Mouse (Mus musculus): ENCODE measurements around the gene Dennd1b. TPM values are rescaled to one million over a fixed set of nuclear protein-coding genes. Genes with fewer than 3 reads are reported as not detected.

Dennd1b gene
- polyA plus RNA-seq, 1 experiment = 6.1 TPM

- no peak for TF ChIP-seq POLR2A (IDR thresholded peaks at IDR 0.05; ENCODE audit: low read depth, low read length)
- TF ChIP-seq CTCF (conservative IDR thresholded peaks at IDR 0.05; ENCODE audit: insufficient read depth, insufficient read length, low read depth, low read length) = peak; percentile 37
- 35% methylated on average over 5 of the region's 5 CpGs for WGBS
- Histone ChIP-seq H3K4me1 (ENCODE audit: control insufficient read depth, insufficient read depth, low read length) (no peaks in the 10 kb centered on the region), H3K27ac (ENCODE audit: insufficient read depth, low read depth, low read length) (no peak overlapping the region), H3K27me3 (replicated peaks; ENCODE audit: control insufficient read depth, insufficient read depth, low read length) (no peaks in the 10 kb centered on the region), H3K4me3 (ENCODE audit: insufficient read depth, low read depth, low read length) (no peak overlapping the region), H3K36me3 (ENCODE audit: control insufficient read depth, insufficient read depth, low read length) (no peaks in the 10 kb centered on the region)
- peak; percentile 37 for DNase-seq
Observed at GRCm38 (mm10) chr1:139162814-139163213, 199.6 kb downstream of the Dennd1b start.

- Histone ChIP-seq H3K27ac (ENCODE audit: insufficient read depth, low read depth, low read length) (no peak overlapping the region), H3K4me1 (ENCODE audit: control insufficient read depth, insufficient read depth, low read length) (no peaks in the 10 kb centered on the region), H3K36me3 (ENCODE audit: control insufficient read depth, insufficient read depth, low read length) (peaks cover 3% of the 10 kb centered on the region; the same call in 1 of the 2 replicates), H3K27me3 (replicated peaks; ENCODE audit: control insufficient read depth, insufficient read depth, low read length) (no peaks in the 10 kb centered on the region), H3K4me3 (ENCODE audit: insufficient read depth, low read depth, low read length) (no peak overlapping the region)
- TF ChIP-seq POLR2A (IDR thresholded peaks at IDR 0.05; ENCODE audit: low read depth, low read length) (no peak), CTCF (conservative IDR thresholded peaks at IDR 0.05; ENCODE audit: insufficient read depth, insufficient read length, low read depth, low read length) (no peak)
- 80% methylated on average over 3 of the region's 3 CpGs for WGBS
- no peak for DNase-seq
Observed at GRCm38 (mm10) chr1:139174058-139174832, 211.0 kb downstream of the Dennd1b start.

DNA sequence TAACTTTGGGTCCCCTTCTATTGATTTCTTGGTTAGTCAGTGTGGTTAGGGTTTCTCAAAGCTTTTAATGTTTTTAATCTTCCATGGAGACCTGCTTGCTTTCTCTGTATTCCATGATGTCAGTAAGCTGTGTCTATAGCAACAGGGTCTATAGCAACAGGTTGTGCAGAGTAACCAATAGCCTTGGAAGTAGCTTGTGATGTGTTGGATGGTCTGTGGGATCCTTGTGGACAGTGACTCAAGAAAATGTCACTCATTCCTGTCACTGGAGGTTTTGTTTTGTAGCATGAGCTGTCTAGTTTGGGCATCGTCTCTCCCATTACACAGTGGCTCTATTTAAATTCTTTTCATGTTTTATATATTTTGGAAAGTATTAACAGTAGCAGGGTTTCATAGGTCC, 216.5 kb downstream of the Dennd1b start:
- Histone ChIP-seq H3K27me3 (replicated peaks; ENCODE audit: control insufficient read depth, insufficient read depth, low read length) (no peaks in the 10 kb centered on the region), H3K4me1 (ENCODE audit: control insufficient read depth, insufficient read depth, low read length) (no peaks in the 10 kb centered on the region), H3K36me3 (ENCODE audit: control insufficient read depth, insufficient read depth, low read length) (no peaks in the 10 kb centered on the region), H3K4me3 (ENCODE audit: insufficient read depth, low read depth, low read length) (no peak overlapping the region), H3K27ac (ENCODE audit: insufficient read depth, low read depth, low read length) (no peak overlapping the region)
- 94% methylated on average over 1 of the region's 1 CpGs for WGBS
- no peak for DNase-seq
- no peak for TF ChIP-seq CTCF (conservative IDR thresholded peaks at IDR 0.05; ENCODE audit: insufficient read depth, insufficient read length, low read depth, low read length)
- no peak for TF ChIP-seq POLR2A (IDR thresholded peaks at IDR 0.05; ENCODE audit: low read depth, low read length)

- Histone ChIP-seq H3K36me3 (ENCODE audit: control insufficient read depth, insufficient read depth, low read length) (no peaks in the 10 kb centered on the region), H3K27me3 (replicated peaks; ENCODE audit: control insufficient read depth, insufficient read depth, low read length) (no peaks in the 10 kb centered on the region), H3K4me3 (ENCODE audit: insufficient read depth, low read depth, low read length) (no peak overlapping the region), H3K27ac (ENCODE audit: insufficient read depth, low read depth, low read length) (no peak overlapping the region), H3K4me1 (ENCODE audit: control insufficient read depth, insufficient read depth, low read length) (no peaks in the 10 kb centered on the region)
- no peak for DNase-seq
- TF ChIP-seq CTCF (conservative IDR thresholded peaks at IDR 0.05; ENCODE audit: insufficient read depth, insufficient read length, low read depth, low read length) = no peak
- TF ChIP-seq POLR2A (IDR thresholded peaks at IDR 0.05; ENCODE audit: low read depth, low read length) = no peak
- 77% methylated on average over 6 of the region's 6 CpGs for WGBS
Observed at GRCm38 (mm10) chr1:139180481-139181149, 217.4 kb downstream of the Dennd1b start.

GRCm38 (mm10) chr1:139192635-139193034, 229.4 kb downstream of the Dennd1b start:
- TF ChIP-seq CTCF (conservative IDR thresholded peaks at IDR 0.05; ENCODE audit: insufficient read depth, insufficient read length, low read depth, low read length) = no peak
- no peak for TF ChIP-seq POLR2A (IDR thresholded peaks at IDR 0.05; ENCODE audit: low read depth, low read length)
- Histone ChIP-seq H3K4me3 (ENCODE audit: insufficient read depth, low read depth, low read length) (no peak overlapping the region), H3K27ac (ENCODE audit: insufficient read depth, low read depth, low read length) (no peak overlapping the region), H3K4me1 (ENCODE audit: control insufficient read depth, insufficient read depth, low read length) (no peaks in the 10 kb centered on the region), H3K27me3 (replicated peaks; ENCODE audit: control insufficient read depth, insufficient read depth, low read length) (no peaks in the 10 kb centered on the region), H3K36me3 (ENCODE audit: control insufficient read depth, insufficient read depth, low read length) (no peaks in the 10 kb centered on the region)
- no peak for DNase-seq
- 87% methylated on average over 3 of the region's 3 CpGs for WGBS

GRCm38 (mm10) chr1:139194011-139194410, 230.8 kb downstream of the Dennd1b start:
- TF ChIP-seq POLR2A (IDR thresholded peaks at IDR 0.05; ENCODE audit: low read depth, low read length) = no peak
- no peak for TF ChIP-seq CTCF (conservative IDR thresholded peaks at IDR 0.05; ENCODE audit: insufficient read depth, insufficient read length, low read depth, low read length)
- Histone ChIP-seq H3K36me3 (ENCODE audit: control insufficient read depth, insufficient read depth, low read length) (no peaks in the 10 kb centered on the region), H3K4me3 (ENCODE audit: insufficient read depth, low read depth, low read length) (no peak overlapping the region), H3K4me1 (ENCODE audit: control insufficient read depth, insufficient read depth, low read length) (no peaks in the 10 kb centered on the region), H3K27ac (ENCODE audit: insufficient read depth, low read depth, low read length) (no peak overlapping the region), H3K27me3 (replicated peaks; ENCODE audit: control insufficient read depth, insufficient read depth, low read length) (no peaks in the 10 kb centered on the region)
- 72% methylated on average over 2 of the region's 2 CpGs for WGBS
- DNase-seq = no peak

DNA sequence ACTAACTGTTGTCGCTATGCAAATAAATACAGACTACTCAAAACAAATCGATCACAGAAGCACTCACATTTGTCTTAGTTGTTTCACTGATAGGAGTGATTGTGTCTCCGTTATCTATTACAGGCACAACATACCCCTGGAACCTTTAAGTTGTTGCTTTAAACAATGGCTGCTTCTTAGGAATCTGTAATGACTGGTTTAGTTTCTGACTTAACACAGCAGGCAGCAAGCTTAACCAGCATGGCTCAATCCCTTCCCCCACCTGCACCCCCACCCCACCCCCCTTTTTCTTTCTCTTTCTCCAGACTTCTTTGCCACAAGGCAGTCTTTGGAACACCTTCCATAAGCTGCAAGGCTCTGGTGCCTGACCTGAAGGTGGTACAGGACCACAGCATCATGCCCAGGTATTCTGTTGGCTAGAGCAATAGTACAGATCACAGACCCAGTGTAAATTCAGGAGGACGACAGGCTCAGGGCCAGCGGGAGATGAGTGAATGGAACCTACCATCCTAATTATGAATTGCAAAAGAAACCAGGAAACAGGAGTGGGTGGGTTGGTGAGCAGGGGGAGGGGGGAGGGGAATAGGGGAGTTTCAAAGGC, 231.3 kb downstream of the Dennd1b start:
- DNase-seq = no peak
- Histone ChIP-seq H3K27me3 (replicated peaks; ENCODE audit: control insufficient read depth, insufficient read depth, low read length) (no peaks in the 10 kb centered on the region), H3K36me3 (ENCODE audit: control insufficient read depth, insufficient read depth, low read length) (no peaks in the 10 kb centered on the region), H3K4me3 (ENCODE audit: insufficient read depth, low read depth, low read length) (no peak overlapping the region), H3K27ac (ENCODE audit: insufficient read depth, low read depth, low read length) (no peak overlapping the region), H3K4me1 (ENCODE audit: control insufficient read depth, insufficient read depth, low read length) (no peaks in the 10 kb centered on the region)
- TF ChIP-seq CTCF (conservative IDR thresholded peaks at IDR 0.05; ENCODE audit: insufficient read depth, insufficient read length, low read depth, low read length) = no peak
- no peak for TF ChIP-seq POLR2A (IDR thresholded peaks at IDR 0.05; ENCODE audit: low read depth, low read length)
- WGBS = 48% methylated on average over 5 of the region's 5 CpGs
